Mouse (Mus musculus) limb, embryonic 11.5 days (tissue): ENCODE results near the gene Ptpn9. TPM values are rescaled to one million over a fixed set of nuclear protein-coding genes. Genes with fewer than 3 reads are reported as not detected.

Experiments used
- ATAC-seq: fragments of 200-750 bp; cut with Nextera tagmentation; 2 replicates; pipeline ENCODE4 v1.8.0; 2017; ENCODE audit warnings: low read depth; ENCODE audit not compliant: insufficient number of reproducible peaks, low FRiP score, low TSS enrichment
- DNase-seq: peaks from one replicate; pipeline ENCODE4 v3.0.0-alpha.2; 2015; ENCODE audit warnings: low spot score
- H3K27ac ChIP-seq: fragments of 300-500 bp; sonication (generic); replicated peaks from 2 replicates; pipeline ENCODE4 v1.5.1; 2014; ENCODE audit warnings: low read depth, mild to moderate bottlenecking, low read length
- H3K27me3 ChIP-seq: fragments of 300-500 bp; sonication (generic); 2 replicates; pipeline ENCODE4 v1.6.1; 2014; ENCODE audit warnings: mild to moderate bottlenecking, low read length, mixed read lengths; ENCODE audit not compliant: control insufficient read depth, insufficient read depth
- H3K36me3 ChIP-seq: fragments of 300-500 bp; sonication (generic); 2 replicates; pipeline ENCODE4 v1.6.1; 2014; ENCODE audit warnings: mild to moderate bottlenecking, low read length, moderate library complexity, mixed read lengths; ENCODE audit not compliant: control insufficient read depth, insufficient read depth
- H3K4me1 ChIP-seq: fragments of 300-500 bp; sonication (generic); 2 replicates; pipeline ENCODE4 v1.6.1; 2014; ENCODE audit warnings: low read length, mixed read lengths; ENCODE audit not compliant: control insufficient read depth, insufficient read depth
- H3K4me2 ChIP-seq: fragments of 300-500 bp; sonication (generic); 2 replicates; pipeline ENCODE4 v1.6.1; 2014; ENCODE audit warnings: low read depth, mild to moderate bottlenecking, moderate library complexity; ENCODE audit not compliant: severe bottlenecking
- H3K4me3 ChIP-seq: fragments of 300-500 bp; sonication (generic); 2 replicates; pipeline ENCODE4 v1.5.1; 2014; ENCODE audit warnings: low read depth, low read length
- H3K9ac ChIP-seq: fragments of 300-500 bp; sonication (generic); 2 replicates; pipeline ENCODE4 v1.6.1; 2014; ENCODE audit warnings: mild to moderate bottlenecking, low read length
- H3K9me3 ChIP-seq: fragments of 300-500 bp; sonication (generic); 2 replicates; pipeline ENCODE4 v1.6.1; 2016; ENCODE audit warnings: low read length; ENCODE audit not compliant: control insufficient read depth
- WGBS: fragments of 180-500 bp; shearing (Covaris S2); extraction: QIAGEN DNeasy Blood & Tissue Kit; methylation state at CpG from one replicate; pipeline ENCODE4 v1.1.7; 2014; 5-methylcytosine and 5-hydroxymethylcytosine counted together
- polyA plus RNA-seq: library from polyadenylated mRNA; unstranded; fragments of >200 nt; fragmentation: Nextera tagmentation; extraction: Ambion mirVana; gene quantifications from 2 replicates; pipeline ENCODE4 v1.2.1, GENCODE M21; 2014

Ptpn9 gene
- polyA plus RNA-seq, 1 experiment from 2014 or later = 40.5 TPM

DNA sequence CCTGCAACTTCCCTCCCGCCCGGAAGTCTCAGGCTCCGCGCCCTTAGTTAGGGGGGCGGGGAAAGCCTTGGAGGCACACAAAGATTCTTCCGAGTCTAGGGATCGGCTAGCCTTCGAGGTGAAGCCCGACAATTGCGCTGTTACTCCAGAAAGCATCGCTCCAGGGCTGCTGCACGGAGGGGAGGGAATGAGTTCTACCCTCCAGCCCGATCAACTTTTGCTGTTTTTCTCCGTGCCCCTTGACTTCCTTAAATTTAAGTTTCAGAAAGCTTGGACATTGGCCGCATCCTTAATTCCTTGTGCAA, 79.0 kb downstream of the Ptpn9 start:
- Histone ChIP-seq H3K27me3 (no peaks in the 10 kb centered on the region), H3K9ac (peak overlapping the region; percentile 82), H3K36me3 (no peaks in the 10 kb centered on the region), H3K27ac (peak overlapping the region; percentile 87), H3K4me2 (peak overlapping the region; percentile 73), H3K4me3 (peak overlapping the region; percentile 94), H3K9me3 (no peaks in the 10 kb centered on the region), H3K4me1 (peaks cover 8% of the 10 kb centered on the region; the same call in 1 of the 2 replicates)
- ATAC-seq (no peak), DNase-seq (no peak)
- under 1% methylated on average over 15 of the region's 15 CpGs for WGBS

DNA sequence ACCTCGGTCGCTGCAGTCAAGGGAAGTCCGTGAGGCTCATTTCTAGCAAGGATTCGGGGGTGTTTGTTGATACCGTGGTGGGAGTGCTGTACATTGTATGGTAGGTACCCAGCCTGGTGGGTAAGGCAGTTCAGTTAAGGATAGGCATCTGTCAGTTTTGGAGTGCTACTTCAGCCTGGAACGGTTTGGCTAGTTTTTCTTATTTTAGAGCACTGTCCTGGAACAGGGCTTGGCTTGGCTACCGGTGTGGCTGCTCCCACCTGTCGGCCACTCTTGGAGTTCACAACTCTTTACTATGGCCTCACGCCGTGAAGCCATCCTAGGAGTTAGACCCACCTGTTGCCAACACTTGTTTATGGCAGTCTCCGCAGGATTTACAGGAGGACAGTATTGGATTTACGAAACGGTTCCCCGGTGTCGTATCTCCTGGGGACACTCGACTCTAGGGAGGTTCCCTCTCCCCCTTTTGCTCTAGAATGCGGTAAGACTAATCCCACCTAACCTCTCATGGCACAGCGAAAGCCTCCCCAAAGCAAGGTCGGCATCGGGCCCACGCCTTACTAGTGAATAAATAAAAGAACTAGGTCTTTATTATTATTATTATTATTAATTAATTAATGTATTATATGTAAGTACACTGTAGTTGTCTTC, 79.6 kb downstream of the Ptpn9 start:
- peak overlapping the region; percentile 94 for H3K4me3 ChIP-seq
- ATAC-seq = no peak
- peak overlapping the region; percentile 73 for H3K4me2 ChIP-seq
- H3K27me3 ChIP-seq = no peaks in the 10 kb centered on the region
- 6% methylated on average over 21 of the region's 21 CpGs for WGBS
- H3K9me3 ChIP-seq = no peaks in the 10 kb centered on the region
- no peaks in the 10 kb centered on the region for H3K36me3 ChIP-seq
- H3K27ac ChIP-seq = peak overlapping the region; percentile 87
- H3K9ac ChIP-seq = peak overlapping the region; percentile 82
- peak; percentile 68 for DNase-seq
- peaks cover 8% of the 10 kb centered on the region; the same call in 1 of the 2 replicates for H3K4me1 ChIP-seq

DNA sequence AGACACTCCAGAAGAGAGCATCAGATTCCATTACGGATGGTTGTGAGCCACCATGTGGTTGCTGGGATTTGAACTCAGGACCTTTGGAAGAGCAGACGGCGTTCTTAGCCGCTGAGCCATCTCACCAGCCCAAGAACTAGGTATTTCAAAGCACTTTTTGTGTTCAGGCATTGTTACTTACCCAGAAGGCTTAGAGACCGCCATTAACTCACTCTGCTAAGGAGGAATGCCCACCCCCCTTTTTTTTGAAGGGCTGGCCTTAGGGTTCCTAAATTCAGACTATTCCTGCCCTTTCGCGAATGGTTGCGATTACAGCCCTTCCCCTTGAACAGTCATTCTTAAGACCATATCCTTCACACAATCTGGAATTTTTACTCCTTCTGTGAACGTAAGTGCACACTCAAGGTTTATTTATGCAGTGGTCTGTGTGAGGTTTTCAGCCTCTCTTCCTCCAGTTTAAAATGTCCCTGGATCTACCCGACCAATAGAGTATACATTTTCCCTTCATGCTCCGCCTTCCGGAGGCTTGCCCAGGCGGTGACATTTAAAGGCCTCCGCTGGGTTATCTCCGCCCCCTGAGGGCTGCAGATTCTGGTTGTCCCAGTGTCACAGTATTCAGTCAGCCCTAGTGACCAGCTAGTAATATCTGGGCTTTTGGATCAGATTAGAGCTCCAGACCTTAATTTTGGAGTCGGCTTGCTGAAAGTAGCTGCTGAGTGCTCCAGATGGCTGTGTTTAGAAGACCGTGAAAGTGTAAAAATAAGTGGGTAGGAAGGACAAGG, 80.3 kb downstream of the Ptpn9 start:
- H3K4me1 ChIP-seq = peaks cover 8% of the 10 kb centered on the region; the same call in 1 of the 2 replicates
- H3K27ac ChIP-seq = peak overlapping the region; percentile 63
- WGBS = 8% methylated on average over 17 of the region's 17 CpGs
- no peaks in the 10 kb centered on the region for H3K27me3 ChIP-seq
- peak overlapping the region; percentile 94 for H3K4me3 ChIP-seq
- peak; percentile 69 for DNase-seq
- H3K4me2 ChIP-seq = peak overlapping the region; percentile 73
- H3K9me3 ChIP-seq = no peaks in the 10 kb centered on the region
- no peaks in the 10 kb centered on the region; the same call in 1 of the 2 replicates for H3K36me3 ChIP-seq
- no peak for ATAC-seq
- H3K9ac ChIP-seq = no peak overlapping the region; the same call in 1 of the 2 replicates

DNA sequence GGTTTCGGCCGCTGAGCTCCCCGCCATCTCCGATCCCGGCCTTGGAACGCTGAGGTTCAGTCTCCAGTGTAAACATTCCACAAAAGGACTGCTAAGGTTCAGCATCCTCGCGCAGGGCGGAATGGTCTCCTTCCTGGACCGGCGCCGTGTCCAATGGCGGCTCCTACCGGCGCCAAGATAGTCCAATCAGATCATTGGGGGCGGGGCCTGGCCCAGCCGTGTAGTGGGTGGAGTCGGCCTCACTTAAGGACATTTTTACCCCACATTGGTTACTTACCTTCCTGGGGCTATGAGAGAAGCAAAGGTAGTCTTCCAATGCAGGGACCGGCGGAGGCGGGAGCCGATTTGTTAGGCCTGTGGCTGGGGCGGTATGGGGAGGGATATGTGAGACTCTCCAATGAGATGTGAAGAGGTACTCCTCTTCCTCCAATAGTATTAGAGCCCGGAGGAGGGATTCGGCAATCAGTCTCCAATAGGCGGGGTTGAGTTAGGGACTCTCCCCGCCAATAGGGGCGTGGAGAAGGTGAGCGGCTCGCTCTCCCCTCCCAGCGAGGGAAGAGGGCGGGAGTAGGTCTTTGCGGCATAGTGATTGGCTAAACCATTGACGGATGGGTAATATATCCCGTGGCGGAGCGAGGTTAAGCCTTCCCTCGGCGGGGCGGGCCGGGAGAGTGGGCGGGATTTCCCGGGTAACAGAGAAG, 81.1 kb downstream of the Ptpn9 start:
- H3K9me3 ChIP-seq = no peaks in the 10 kb centered on the region
- H3K9ac ChIP-seq = peak overlapping the region; percentile 80; the same call in 1 of the 2 replicates
- WGBS = under 1% methylated on average over 43 of the region's 43 CpGs
- peak overlapping the region; percentile 94 for H3K27ac ChIP-seq
- peak overlapping the region; percentile 94 for H3K4me3 ChIP-seq
- ATAC-seq (peak; percentile 87), DNase-seq (peak; percentile 99)
- H3K4me2 ChIP-seq = peak overlapping the region; percentile 83
- H3K27me3 ChIP-seq = no peaks in the 10 kb centered on the region
- H3K4me1 ChIP-seq = peaks cover 8% of the 10 kb centered on the region; the same call in 1 of the 2 replicates
- H3K36me3 ChIP-seq = no peaks in the 10 kb centered on the region; the same call in 1 of the 2 replicates

DNA sequence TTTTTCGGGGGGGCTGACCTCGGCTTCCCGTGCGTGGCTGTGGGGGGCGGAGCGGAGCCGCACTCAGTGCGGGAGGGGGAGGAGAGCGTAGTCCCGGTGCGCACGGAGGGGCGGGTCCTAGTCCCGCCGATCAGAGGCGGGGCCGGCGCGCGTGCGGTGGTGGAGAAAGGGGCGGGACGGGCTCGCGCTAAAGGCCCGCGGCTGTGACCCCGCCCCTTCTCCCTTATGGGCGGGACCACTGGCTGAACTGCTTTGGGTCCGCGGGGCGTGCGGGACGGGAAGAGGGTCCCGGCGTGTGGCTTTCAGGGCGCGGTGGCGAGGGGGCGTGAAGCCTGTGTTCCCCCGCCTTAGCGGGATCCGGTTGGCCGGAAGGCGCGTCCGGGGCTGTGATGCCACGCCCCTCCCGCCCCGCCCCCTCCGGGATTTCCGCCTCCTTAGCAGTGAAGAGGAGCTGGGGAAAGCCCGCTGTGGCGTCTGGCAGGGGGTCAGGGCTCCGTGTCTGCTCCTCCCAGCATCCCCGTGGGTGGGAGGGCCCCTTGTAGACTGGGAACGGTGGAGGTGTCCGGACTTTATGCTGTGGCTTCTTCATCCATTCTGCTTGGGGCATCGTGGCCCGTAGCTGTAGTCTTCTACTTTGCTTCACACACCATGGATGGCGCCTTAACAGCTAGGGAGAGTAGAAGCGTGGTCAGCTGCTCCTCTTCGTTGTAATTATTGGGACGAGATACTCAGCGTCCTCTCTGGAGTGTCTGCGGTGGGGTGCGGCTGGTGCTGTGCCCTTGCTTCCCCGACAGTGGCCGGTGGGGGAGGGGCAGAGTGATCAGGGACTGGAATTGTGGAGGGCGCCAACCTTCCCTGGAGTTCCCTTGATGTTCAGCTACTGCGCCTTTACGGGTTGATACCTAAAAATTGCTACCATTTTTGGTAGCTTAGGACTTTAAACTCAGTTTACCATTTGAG, 82.3 kb downstream of the Ptpn9 start:
- DNase-seq = peak; percentile 87
- ATAC-seq = peak; percentile 9; the same call in 1 of the 2 replicates
- Histone ChIP-seq H3K4me3 (peak overlapping the region; percentile 94), H3K27me3 (no peaks in the 10 kb centered on the region), H3K4me2 (peak overlapping the region; percentile 83), H3K36me3 (no peaks in the 10 kb centered on the region; the same call in 1 of the 2 replicates), H3K27ac (peak overlapping the region; percentile 94), H3K4me1 (peaks cover 5% of the 10 kb centered on the region; the same call in 1 of the 2 replicates), H3K9ac (peak overlapping the region; percentile 80), H3K9me3 (no peaks in the 10 kb centered on the region)
- under 1% methylated on average over 67 of the region's 72 CpGs for WGBS

DNA sequence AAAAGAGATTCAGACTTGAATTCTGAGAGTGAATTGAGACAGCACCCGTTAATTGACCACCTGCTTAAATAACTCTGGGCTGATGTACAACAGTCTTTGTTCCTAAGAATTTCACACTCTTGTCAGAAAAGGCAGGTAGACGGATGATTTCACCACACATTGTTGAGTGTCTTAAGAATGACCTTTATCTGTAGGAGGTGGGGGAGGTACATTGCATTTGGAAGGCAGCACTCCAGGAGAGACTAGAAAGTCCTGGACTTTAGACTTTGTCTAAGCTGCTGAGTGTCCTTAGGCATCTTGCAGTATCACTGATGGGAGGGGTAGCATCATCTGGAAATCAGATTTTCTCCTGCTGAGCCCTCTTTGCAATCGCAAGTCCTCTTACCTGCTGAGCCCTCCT, 87.5 kb downstream of the Ptpn9 start:
- Histone ChIP-seq H3K27ac (no peak overlapping the region), H3K4me1 (no peaks in the 10 kb centered on the region), H3K9me3 (no peaks in the 10 kb centered on the region), H3K4me2 (no peak overlapping the region), H3K36me3 (peaks cover 5% of the 10 kb centered on the region), H3K4me3 (no peak overlapping the region), H3K27me3 (no peaks in the 10 kb centered on the region), H3K9ac (no peak overlapping the region)
- DNase-seq (no peak), ATAC-seq (no peak)
- WGBS = 88% methylated on average over 3 of the region's 3 CpGs
